Mouse (Mus musculus): ENCODE data around the gene Atp6v0e2.
"Not testable (repeated sequence)": the region's sequence is repeated elsewhere in the genome, so short reads cannot be mapped to it uniquely, and the experiment has no call there.

Gene Atp6v0e2

GRCm38 (mm10) chr6:48537105-48537954 is at the start of gene Atp6v0e2:
Gene Atp6v0e2, plus strand, starts transcription at chr6:48537615.
- peak; percentile 85 for DNase-seq (ENCODE audit: inconsistent ontology term)

- DNase-seq (ENCODE audit: inconsistent ontology term), result peak; percentile 44
Measured at GRCm38 (mm10) chr6:48487747-48488725, 49.4 kb upstream of the Atp6v0e2 start.

- no peak for DNase-seq (ENCODE audit: inconsistent ontology term)
Measured at GRCm38 (mm10) chr6:48489741-48490140, 47.7 kb upstream of the Atp6v0e2 start.

GRCm38 (mm10) chr6:48491361-48491760 is 46.1 kb upstream of the Atp6v0e2 start:
- no peak for DNase-seq (ENCODE audit: inconsistent ontology term)

GRCm38 (mm10) chr6:48493136-48493730 is 44.2 kb upstream of the Atp6v0e2 start:
- DNase-seq (ENCODE audit: inconsistent ontology term), result no peak

- DNase-seq (ENCODE audit: inconsistent ontology term), result no peak
Measured at GRCm38 (mm10) chr6:48497521-48497920, 39.9 kb upstream of the Atp6v0e2 start.

- DNase-seq (ENCODE audit: inconsistent ontology term), result no peak
Measured at GRCm38 (mm10) chr6:48503847-48504240, 33.6 kb upstream of the Atp6v0e2 start.

- peak; percentile 72 for DNase-seq (ENCODE audit: inconsistent ontology term)
Measured at GRCm38 (mm10) chr6:48504241-48504854, 33.1 kb upstream of the Atp6v0e2 start.

- no peak for DNase-seq (ENCODE audit: inconsistent ontology term)
Measured at GRCm38 (mm10) chr6:48508087-48508486, 29.3 kb upstream of the Atp6v0e2 start.

GRCm38 (mm10) chr6:48510426-48510825 is 27.0 kb upstream of the Atp6v0e2 start:
- peak; percentile 92 for DNase-seq (ENCODE audit: inconsistent ontology term)

GRCm38 (mm10) chr6:48511861-48512260 is 25.6 kb upstream of the Atp6v0e2 start:
- no peak for DNase-seq (ENCODE audit: inconsistent ontology term)

GRCm38 (mm10) chr6:48524882-48525281 is 12.5 kb upstream of the Atp6v0e2 start:
- DNase-seq (ENCODE audit: inconsistent ontology term), result not testable (repeated sequence)

GRCm38 (mm10) chr6:48527901-48528300 is 9.5 kb upstream of the Atp6v0e2 start:
- no peak for DNase-seq (ENCODE audit: inconsistent ontology term)

GRCm38 (mm10) chr6:48529261-48529660 is 8.2 kb upstream of the Atp6v0e2 start:
- DNase-seq (ENCODE audit: inconsistent ontology term), result no peak

GRCm38 (mm10) chr6:48529871-48530440 is 7.5 kb upstream of the Atp6v0e2 start:
- peak; percentile 70 for DNase-seq (ENCODE audit: inconsistent ontology term)

- DNase-seq (ENCODE audit: inconsistent ontology term), result no peak
Measured at GRCm38 (mm10) chr6:48530862-48531261, 6.6 kb upstream of the Atp6v0e2 start.

GRCm38 (mm10) chr6:48533475-48533874 is 3.9 kb upstream of the Atp6v0e2 start:
- DNase-seq (ENCODE audit: inconsistent ontology term), result no peak

GRCm38 (mm10) chr6:48534913-48535312 is 2.5 kb upstream of the Atp6v0e2 start:
- no peak for DNase-seq (ENCODE audit: inconsistent ontology term)

GRCm38 (mm10) chr6:48536091-48536490 is 1.3 kb upstream of the Atp6v0e2 start:
- no peak for DNase-seq (ENCODE audit: inconsistent ontology term)

GRCm38 (mm10) chr6:48538841-48539737 is 1.7 kb downstream of the Atp6v0e2 start:
- peak; percentile 55 for DNase-seq (ENCODE audit: inconsistent ontology term)

Data from Muller cell, postnatal 12 days (primary cell).